Mouse (Mus musculus): ENCODE results near the gene Gstt2.
A peak's percentile ranks its signal among the peaks of the same experiment; 100 is the strongest.
"Not testable (repeated sequence)": the region's sequence is repeated elsewhere in the genome, so short reads cannot be mapped to it uniquely, and the experiment has no call there.

Gstt2 gene

DNA sequence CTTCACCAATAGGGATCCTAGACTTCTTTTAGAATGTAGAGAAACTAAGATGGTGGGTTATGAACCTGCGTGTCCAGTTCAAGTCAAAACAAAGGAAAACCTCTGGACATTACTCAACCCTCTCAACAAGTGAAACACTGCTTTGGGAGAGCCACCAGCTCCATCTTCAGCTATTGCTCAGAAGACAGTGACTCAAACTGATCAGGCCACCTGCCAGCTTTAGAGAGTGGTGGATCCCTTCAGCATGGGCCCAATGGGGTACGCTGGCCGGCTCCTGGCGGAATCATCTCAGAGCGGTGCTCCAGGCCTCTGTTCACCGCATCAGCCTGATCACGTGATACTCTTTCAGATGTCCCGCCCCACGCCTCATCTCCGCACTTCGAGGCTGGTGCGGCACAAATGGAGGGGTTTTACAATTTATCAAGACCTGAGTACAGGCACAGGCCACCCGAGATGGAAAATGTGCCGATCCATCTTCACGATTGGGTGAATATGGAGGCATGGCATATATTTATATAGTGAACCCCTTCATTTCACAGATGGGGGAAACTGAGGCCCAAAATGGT is 18.3 kb upstream of the Gstt2 start:
- no peak for DNase-seq (ENCODE audit: low read depth, low spot score)

DNA sequence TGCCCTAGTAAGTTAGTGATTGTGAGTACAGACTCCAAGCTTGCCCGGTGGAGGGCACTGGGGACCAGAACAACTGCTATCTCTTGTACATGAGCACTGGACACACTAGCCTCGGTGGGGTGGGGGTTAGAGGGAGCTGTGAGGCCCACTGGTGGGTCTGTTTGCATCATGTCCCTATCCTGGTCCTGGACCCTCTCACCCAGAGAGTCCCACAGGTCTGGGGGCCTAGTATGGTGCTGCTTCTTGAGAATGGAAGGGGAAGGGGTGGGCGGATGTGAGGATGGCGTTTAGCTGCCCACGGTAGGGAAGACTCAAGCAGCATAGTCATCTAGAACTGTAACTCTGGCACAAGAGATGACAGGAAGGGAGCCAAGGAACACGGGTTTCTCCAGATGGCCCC is 17.6 kb upstream of the Gstt2 start:
- no peak for DNase-seq (ENCODE audit: low read depth, low spot score)

DNA sequence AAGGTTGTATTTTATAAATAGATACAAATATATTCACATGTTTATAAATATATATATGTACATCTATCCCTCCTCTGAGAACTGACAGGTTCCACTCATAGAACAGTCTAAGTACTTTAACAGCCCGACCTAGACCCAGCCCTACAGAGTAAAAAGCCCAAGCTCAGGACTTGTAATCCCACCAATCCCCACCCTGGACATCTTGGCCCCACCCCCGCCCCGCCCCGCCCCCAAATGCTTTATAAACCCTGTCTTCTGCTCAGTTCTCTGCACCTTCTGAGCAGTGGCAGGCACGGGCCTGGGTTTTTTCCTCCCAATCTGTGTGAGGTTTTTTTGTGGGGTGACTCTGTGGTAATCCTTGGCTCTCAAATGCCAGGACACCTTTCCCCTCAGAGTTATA is 16.9 kb upstream of the Gstt2 start:
- DNase-seq (ENCODE audit: low read depth, low spot score), result no peak

DNA sequence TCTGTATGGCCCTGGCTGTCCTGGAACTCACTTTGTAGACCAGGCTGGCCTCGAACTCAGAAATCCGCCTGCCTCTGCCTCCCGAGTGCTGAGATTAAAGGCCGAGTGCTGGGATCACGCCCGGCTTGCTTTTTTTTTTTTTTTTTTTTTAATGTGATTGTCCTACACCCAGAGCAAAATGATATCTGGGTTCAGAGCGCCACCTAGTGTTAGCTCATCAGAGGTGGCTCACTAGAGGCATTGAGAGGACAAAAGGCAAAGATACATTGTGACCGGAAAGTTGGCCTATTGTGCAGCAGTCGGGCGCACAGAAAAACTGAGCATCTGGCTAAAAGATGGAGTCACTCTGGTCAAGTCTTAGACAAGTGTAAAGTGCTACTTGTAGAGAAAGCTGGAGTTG is 16.2 kb upstream of the Gstt2 start:
- DNase-seq (ENCODE audit: low read depth, low spot score), result peak; percentile 94

DNA sequence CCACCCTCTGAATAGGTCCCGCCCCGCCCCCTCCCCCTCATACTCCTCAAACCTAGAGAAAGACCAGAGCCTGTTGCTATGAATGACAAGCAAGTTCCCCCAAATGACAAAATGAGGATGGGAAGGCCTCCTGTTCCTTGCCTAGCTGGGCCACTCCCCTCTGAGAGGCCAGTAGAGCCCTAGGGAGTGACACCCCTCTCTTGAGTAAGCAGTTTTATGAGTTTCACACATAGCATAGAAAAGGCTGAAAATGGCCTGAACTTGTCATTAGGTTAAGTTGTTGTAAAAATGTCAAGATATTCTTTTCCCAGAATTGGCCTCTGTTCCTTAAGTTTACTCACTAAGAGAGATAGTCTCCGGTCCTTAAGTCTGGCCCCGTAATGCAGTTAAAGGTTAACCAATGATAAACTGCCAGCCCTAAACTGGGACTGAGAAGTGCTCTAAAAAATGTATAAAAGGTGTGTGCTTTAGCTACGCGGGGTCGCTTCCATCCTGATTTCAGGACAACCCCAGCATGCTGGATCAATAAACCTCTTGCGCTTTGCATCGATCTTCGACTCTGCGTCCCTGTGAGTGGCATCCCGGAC is 15.4 kb upstream of the Gstt2 start:
- no peak for DNase-seq (ENCODE audit: low read depth, low spot score)

DNA sequence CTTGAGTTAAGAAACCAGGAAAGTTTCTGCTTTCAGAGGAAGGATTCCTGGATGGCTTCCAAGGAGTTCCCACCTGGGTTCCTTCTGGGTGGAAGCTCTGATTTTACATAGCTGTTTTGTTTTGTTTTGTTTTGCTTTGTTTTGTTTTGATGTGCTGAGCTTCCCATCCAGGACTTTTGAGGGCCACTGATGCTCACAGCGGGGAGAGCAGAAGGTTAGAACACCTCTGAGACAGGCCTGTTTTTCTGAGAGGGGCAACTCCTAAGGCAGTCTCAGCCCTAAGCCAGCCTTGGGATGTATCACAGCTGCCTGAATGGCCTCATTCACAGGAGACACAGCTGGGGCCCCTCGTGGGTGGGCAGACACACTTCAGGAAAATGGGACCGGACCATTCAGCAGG is 14.5 kb upstream of the Gstt2 start:
- no peak for DNase-seq (ENCODE audit: low read depth, low spot score)

DNA sequence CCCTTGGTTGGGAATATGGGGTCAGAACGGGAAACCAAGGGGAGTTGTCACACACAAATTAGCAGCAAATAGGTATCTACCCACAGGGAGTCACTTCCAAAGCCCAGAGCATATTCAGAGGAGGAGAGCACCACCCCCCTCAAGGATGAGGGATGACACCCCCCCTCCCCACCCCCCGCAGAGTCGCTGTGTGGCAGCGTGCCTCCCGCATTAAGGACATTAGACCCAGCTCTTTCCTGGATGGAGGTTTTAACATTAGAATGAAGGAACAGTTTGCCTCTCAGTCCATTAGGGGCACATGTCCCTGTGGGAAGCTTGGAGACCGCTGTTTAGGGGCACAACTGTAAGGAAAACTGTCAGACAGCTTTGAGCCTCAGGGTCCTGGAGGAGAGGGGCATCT is 13.9 kb upstream of the Gstt2 start:
- no peak for DNase-seq (ENCODE audit: low read depth, low spot score)

DNA sequence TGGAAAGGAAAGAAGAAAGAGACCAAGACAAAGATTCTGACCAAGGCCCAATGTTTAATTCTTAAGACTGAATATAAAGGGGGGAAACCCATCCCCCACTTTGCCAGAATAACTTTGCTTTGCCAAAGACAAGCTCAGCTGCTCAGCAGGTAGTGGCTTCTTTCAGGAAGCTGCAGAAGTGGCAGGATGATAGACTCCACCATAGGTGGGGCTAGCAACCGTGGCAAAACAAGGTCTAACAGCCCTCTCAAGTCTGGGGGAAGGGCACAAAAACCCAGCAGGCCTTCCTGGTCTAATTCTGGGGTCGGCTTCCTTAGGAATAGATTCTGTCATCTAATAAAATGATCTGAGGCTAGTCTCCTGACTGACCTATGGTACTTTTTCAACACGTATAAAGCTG is 11.2 kb upstream of the Gstt2 start:
- DNase-seq (ENCODE audit: low read depth, low spot score), result no peak

DNA sequence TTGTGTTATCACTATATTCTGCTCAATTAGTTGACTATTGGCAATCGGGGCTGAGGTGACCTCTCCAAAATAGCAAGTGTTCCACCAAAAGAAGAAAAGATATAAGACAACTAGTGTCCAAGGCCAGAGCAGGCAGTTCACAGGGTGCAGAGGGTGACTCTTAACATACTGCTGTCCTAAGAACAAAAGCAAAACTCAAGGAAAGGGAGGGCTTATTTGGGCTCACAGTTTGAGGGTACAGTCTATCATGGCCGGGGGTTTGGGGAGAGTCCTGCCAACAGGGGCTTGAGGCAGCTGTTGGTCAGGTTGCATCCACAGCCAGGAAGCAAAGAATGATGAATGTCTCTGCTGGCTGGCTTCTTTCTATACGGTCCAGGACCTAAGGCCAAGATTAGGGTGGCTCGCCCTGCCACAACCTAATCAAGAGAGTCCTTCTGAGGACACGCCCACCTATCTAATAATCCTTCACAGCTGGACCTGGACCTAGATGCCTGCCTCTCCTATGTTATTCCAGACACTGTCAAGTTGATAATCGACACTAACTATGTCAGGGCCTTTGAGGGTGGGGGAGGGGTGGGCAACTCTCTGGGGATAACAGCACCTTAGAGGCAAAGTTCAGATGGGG is 8.2 kb upstream of the Gstt2 start:
- no peak for DNase-seq (ENCODE audit: low read depth, low spot score)

DNA sequence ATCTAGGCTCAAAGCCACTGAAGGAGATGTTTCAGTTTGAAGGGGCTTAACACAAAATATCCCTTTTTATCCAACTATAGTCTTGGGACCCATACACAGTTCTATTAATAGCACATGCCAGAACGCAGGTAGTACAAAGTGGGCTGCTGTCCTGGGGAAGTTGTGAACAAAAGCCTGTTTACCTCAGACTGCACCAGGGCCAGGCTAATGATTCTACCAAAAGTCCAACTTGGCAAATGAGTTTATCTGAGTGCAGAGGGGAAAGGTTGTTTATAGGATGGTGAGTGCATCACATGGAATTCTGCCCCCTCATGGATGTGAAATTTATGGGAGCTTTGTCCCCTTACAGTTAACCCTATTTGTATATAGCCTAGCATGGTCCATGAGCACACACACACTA is 7.6 kb upstream of the Gstt2 start:
- no peak for DNase-seq (ENCODE audit: low read depth, low spot score)

DNA sequence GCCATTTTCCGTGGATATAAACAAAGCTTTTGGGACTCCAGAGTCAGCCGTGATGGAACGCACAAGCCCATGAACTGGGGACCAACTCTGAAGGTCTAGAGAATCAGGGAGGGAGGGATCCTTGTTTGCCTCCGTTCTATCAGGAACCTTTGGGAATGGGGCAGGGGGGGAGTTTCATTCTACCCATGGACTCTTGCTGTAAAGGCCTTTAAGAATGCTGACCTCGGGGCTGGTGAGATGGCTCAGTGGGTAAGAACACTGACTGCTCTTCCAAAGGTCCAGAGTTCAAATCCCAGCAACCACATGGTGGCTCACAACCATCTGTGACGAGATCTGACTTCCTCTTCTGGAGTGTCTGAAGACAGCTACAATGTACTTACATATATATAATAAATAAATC is 6.7 kb upstream of the Gstt2 start:
- not testable (repeated sequence) for DNase-seq (ENCODE audit: low read depth, low spot score)

DNA sequence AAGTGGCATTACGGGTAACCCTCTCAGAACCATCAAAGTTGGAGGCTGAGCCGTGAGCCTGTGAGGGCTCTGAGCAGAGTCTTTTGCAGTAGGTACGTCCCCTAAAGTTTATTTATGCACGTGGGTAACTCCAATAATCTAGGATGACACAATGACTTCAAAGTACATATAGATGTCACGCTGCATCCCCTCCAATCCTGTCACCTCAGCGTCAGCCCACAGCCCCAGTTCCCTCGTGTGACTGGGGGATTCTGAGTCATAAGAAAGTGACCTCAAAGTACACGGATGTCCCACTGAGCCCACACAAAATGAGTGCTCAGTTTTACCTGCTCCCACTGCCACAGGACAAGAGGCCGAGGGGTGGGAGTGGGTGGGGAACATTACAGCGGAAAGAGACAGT is 1.9 kb upstream of the Gstt2 start:
- DNase-seq (ENCODE audit: low read depth, low spot score), result no peak

DNA sequence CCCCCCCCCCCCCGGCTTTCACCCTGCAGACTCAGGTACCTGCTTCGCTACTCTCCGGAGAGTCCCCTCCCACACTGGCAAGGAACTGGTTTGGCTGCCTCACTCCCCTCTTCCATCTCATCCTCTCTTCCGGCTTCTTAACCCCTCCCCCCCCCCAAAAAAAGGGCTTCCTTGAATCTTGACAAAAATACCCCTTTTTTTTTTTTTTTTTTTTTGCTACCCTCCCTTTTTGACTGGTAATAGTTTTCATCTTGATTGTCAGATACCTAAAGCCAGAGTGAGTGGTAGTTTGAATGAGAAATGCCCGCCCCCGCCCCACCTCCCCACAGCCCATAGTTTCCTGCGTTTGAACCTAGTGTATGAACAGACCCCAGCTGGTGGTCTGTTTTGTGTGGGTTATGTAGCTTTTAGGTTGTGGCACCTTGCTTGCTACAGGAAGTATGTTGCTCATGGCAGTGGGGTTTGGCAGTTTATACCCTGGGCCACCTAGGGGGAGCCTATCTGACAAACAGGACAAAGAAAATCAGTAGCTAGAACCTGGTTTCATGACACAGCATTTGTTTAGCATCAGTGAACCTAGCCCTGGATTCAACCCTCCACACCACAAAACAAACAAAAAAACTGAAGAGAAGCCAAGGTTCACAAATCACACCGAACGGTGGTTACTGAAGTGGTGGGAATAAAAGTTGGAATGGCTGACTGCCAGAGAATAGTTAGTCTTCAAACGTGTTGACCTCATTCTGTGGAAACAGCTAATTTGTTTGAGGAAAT is 1.3 kb downstream of the Gstt2 start:
- no peak for DNase-seq (ENCODE audit: low read depth, low spot score)

DNA sequence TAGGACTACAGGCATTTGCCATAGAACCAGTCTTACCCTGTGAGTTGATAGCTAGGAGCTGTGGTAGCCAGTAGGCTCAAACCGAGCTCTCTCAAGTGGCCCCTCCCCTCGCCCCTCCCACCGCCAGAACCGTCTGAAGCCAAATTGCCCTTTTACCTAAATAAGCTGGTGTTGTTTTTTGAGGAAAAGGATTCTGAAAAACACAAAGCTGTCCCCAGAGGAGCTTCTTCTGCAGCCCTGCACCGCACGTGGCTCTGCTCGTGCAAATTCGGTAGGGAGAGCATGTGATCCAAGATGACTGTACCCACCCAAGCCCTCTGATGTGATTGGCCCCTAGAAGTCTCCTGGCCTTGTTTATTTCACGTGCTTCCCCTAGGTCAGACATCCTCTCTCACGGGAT is 1.9 kb downstream of the Gstt2 start:
- DNase-seq (ENCODE audit: low read depth, low spot score), result peak; percentile 46

DNA sequence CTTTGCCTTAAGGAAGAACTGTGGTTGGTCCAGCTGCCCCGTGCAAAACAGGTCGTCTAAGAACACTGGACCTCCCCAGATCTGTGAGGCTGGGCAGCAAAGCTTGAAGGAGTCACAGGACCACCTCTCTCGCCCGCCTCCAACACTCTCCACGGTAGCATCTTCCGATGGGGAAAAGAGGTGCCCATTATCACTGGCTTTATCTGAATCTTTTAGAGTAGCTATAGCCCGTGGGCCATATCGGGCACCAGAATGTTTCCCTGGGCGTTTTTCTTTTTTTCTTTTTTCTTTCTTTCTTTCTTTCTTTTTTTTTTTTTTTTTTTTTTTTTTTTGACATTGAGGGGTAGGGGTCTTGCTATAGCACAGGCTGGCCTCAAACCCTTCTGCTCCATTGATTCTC is 2.5 kb downstream of the Gstt2 start:
- no peak for DNase-seq (ENCODE audit: low read depth, low spot score)

DNA sequence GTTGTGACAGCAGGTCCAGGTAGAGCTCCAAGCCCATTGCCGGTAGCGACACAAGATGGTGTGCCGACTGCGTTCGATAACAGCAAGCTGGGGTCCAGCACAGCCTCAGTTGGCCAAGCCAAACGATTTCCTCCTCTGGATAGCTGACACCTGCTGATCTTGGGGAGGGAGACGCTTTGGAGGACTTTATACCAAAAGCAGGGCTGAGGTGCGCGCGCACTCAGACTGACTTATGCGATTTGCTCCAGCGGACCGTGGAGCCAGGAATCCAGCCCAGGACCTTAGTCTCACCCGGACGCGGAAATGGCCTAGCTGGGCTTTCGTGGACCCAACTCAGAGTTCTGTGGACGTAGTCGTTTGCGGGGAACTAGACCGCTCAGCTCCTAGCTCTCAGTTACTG is 3.0 kb downstream of the Gstt2 start:
- DNase-seq (ENCODE audit: low read depth, low spot score), result no peak

DNA sequence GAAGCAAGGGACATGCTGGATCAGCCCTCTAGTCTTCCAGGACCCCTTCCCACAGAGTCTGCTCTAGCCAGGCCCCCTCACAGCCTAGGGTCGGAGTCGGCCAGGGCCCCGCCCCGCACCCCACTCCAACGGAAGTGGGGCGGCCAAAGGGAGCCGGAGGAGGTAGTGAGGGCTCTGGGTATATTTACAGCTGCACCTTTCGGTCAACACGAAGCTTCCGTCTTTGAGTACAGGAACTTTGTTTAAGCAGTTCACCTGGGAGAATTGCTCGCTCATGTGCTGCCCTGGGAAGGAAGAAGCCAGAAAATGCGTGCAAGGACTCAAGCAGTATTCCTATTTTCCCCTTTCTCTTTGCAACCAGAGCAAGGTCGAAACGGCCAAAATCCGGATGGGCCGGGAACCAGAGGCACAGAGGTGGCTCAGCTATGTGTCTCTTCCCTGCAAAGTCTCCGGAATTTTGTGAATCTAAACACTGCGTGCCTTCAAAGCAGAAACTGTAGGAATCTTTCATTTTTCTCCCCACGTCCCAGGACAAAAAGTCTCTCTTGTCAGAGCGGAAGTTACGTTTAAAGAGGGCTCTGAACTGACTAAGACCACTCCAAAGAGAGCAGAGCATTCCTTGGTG is 3.7 kb downstream of the Gstt2 start:
- DNase-seq (ENCODE audit: low read depth, low spot score), result no peak

DNA sequence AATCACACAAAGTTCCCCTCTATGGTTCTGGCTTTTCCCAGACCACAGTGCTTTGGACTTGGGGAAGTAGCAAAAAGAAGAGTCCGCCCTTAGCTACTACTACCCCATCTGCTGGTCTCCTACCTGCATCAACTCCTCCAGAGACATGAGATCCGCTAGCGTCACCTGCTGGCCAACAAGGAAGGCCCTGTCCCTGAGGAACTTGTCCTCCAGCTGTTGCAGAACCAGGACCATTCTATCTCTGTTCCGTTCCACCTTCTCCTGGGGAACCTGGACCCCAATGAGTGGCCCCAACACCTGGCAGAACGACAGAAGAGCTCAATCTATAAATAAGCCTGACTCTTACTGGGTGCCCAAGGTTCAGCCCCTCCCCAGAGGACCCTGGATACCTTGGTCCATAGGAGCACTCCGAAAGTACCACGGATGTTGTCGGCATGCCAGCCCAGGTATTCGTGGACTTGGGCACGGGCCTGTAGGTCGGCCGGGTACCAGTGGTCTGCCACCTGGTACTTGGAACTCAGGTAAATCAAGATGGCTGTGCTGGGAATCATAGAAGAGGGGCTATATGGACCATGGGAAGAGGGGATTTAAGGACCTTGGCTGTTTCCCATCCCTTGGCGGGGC is 4.8 kb downstream of the Gstt2 start:
- peak; percentile 68 for DNase-seq (ENCODE audit: low read depth, low spot score)

DNA sequence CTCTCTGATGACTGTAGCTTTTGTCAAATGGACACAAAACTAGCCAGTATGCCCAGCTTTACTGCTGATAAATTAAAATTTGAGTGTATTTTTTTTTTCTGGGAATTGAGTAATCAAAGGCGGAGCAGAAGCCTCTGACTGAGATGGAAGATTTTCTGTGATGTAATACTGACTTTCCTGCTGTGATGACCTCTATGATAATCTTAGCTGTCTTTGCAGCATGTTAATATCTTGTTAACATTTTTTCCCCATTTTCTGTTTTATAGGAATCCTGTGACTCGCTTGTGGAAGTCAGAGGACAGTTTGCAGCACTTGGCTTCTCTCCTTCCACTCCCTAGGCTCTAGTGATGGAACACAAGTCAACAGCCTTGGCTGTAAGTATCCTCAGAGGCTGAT is 7.0 kb downstream of the Gstt2 start:
- no peak for DNase-seq (ENCODE audit: low read depth, low spot score)

DNA sequence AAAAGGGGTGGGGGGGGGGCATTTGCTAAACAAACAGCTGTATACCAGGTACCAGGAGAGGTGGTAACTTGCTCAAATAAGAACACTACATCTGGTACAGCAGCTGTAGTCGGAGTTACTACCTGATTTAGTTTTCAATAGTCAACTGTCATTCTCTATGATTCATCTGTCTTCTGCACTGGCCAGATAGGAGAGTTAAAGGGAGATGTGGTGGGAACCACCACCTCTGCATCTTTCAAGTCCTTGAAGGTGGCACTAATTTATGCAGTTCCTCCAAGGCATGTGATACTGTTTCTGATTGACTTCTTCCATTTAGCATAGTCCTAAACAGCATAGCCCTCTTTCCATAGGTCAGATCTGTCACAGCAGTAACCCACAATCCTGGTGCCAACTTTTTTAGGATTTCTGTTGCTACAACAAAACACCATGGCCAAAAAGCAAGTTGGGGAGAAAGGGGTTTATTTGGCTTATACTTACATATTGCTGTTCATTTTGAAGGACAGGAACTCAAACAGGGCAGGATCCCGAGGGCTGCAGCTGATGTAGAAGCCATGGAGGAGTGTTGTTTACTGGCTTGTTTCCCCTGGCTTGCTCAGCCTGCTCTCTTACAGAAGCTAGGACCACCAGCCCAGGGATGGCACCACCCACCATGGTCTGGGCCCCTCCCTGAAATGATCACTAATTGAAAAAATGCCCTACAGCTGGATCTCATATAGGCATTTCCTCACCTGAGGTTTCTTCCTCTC is 7.5 kb downstream of the Gstt2 start:
- no peak for DNase-seq (ENCODE audit: low read depth, low spot score)

DNA sequence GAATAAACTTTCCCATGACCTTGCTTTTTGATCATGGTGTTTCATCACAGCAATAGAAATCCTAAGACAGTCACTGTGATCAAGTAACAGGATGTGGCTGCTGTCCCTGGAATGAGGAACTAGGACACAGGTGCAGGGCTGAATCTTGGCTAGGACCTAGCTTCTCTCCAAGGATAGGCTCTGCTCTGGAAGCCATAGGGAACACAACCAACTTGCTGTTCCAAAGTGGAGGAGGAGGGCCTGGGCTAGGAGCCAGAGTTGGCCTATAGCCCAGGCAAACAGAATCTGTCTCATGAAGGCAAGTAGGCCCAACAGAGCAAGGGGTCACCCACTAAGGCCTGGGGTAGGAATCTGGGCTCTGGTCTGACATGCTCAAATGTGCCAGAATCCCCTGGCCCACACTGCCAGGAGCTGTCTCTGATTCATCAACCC is 8.7 kb downstream of the Gstt2 start:
- peak; percentile 81 for DNase-seq (ENCODE audit: low read depth, low spot score)
